Mouse (Mus musculus) MEL-GATA-1-ER (cell line): ENCODE results near the gene Adra1d.
A peak's percentile ranks its signal among the peaks of the same experiment; 100 is the strongest.

Experiments
- DNase-seq: peaks from one replicate; pipeline ENCODE4 v3.0.0-alpha.2; 2012; ENCODE audit warnings: low read depth; ENCODE audit errors: extremely low read depth

Adra1d gene

DNA sequence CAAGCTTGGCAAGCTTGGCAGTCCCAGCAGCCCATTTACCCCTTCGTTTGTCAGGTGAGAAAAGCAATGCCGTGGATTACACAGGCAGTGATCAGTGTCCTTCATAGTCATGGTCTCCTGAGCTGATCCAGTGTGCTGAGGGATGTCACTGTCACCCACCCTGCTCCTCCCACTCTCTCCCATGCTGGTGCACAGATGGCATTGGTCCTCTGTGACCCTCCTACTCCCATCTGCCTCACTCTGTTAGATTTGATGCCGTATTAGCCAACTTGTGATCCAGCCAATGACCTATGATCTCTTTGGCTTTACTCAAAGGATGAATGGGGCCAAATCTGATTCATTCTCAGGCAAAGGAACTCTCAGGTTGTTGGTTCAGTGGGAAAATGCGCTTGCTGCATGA, 20.4 kb downstream of the Adra1d start:
- no peak for DNase-seq

DNA sequence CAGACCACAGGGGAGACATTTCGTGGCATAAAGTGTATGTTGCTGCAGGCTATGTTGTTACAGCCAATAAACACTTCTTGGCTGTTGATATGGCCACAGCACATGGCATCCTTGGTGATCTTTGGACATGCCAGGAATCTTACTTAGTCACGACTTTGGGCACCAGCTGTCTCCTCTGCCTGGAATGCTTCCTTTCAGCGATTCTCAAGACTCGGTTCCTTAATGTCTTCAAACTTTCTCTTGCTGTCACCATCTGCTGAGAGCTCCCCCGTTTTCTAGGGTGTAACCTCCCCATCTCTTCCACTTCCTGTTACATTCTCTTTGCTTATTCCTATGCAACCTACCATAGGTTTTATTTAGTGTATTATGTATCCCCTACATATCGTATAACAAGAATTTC, 22.3 kb downstream of the Adra1d start:
- DNase-seq: no peak

DNA sequence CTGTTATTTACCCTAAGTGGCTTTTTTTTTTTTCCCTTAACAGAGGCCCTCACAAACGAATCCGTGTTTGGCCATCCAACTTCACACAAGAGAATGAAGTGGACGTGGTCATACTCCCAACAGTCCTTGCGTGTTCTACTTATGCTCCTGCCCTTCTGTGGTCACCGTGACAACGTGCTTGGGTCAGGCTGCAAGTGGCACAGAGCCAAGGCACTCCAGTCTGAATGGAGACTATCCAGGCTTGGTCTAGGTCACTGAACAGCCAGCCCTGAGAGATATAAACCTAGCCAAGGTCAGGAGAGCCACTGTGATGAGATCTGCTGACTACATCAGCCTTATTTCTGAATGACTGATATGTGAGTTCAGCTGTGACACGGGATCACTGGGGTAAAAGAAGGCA, 23.7 kb downstream of the Adra1d start:
- no peak for DNase-seq

DNA sequence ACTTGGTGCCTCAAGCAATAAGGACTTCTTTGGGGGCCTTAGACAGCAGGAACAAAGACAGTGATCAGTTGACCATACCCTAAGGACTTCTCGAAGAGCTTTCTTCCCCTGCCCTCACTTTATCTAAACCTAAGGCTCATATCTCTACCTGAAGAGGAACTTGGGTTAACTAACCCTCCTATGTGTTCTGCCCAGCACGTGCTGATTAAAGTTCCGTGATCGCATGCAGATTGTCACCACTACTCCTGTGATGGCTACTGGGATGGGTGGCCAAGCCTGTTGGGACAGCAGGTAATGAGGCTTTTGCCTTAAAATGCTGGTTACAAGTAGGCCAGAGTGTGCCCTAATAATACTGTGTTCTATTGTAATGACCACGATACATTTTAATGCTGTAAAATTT, 26.9 kb downstream of the Adra1d start:
- DNase-seq: no peak

DNA sequence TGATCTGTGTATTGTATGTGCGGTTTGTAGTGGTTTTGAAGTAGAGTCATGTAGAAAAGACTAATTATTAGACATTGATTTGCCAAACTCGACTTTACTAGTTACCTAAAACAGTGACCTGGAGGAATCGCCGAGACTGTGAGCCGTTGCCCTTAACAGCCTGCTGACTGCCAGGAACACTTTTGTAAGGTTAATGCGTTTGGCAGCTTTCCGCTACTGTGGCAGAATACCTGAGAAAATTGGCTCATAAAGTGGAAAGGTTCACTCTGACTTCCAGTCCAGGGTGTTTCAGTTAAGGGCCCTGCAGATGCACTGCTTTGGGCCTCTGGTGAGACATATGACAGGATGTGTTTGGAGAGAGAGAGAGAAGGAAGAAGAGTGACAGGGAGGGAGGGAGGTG, 30.8 kb downstream of the Adra1d start:
- no peak for DNase-seq

DNA sequence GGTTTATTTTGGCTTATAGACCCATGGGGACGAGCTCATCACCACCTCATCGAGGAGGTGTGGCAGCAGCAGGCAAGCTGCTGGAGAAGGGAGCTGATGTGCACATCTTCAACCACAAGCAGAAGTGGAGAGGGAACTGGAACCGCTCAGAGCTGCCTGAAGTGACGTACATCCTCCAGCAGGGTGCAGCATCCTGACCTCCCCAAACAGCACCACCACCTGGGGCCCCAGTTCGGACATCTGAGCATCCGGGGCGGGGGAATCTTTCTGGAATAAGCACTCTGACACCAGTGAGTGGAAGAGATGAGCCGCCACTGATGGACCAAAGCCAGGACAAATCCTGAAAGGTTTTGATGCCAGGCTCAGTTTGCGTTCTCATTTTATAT, 31.5 kb downstream of the Adra1d start:
- peak; percentile 58 for DNase-seq

DNA sequence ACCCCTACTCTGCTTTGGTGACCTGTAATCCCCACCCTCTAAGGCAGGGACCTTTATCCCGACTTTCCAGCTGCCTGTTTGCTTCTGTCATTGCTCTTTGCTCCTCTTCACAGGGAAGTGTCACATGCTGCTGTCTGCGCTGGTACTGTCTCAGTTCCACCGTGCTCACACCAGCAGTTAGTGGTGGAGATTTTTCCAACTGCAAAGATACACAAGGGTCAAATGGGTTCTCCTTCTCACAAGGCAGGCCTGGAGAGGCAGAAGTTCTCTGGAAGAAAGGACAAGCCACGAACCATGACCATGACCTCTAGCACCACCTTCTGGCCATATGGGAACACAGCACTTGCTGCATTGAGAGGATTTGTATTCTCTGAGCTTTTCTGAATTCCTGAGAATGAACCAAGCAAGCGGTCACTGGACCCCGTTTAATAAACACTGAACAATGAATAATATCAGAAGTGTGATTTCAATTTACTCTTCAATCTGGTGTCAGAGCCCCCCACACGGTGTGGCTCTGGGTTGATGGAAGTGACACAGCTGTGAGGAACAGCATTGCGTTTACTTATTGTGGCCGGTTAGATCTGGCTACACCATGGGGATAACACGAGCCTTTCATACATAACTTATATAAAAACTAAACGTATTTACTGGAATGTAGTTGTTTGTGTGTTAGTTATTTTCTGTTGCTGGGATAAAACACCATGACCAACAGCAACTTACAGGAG, 32.0 kb downstream of the Adra1d start:
- DNase-seq: peak; percentile 47

DNA sequence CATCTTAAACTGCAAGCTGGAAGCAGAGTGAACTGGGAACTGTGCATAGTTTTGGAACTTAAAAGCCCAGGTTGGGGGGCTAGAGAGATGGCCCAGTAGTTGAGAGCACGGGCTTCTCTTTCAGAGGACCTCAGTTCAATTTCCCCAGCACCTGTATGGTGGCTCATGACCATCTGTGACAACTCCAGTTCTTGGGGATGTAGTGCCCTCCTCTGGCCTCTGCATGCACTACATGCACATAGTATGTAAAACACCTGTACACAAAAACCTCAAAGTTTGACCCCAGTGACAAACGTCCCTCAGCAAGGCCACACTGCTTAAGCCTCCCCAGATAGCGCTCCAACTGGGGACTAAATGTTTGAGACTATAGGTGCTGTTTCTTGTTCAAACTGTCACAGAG, 35.0 kb downstream of the Adra1d start:
- DNase-seq: no peak

DNA sequence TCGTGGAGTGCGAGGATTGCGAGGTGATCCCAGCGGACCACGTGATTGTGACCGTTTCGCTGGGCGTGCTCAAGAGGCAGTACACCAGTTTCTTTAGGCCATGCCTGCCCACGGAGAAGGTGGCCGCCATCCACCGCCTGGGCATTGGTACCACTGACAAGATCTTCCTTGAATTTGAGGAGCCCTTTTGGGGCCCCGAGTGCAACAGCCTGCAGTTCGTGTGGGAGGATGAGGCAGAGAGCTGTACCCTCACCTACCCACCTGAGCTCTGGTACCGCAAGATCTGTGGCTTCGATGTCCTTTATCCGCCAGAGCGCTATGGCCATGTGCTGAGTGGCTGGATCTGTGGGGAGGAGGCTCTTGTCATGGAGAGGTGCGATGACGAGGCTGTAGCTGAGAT, 41.3 kb downstream of the Adra1d start:
- DNase-seq: no peak

DNA sequence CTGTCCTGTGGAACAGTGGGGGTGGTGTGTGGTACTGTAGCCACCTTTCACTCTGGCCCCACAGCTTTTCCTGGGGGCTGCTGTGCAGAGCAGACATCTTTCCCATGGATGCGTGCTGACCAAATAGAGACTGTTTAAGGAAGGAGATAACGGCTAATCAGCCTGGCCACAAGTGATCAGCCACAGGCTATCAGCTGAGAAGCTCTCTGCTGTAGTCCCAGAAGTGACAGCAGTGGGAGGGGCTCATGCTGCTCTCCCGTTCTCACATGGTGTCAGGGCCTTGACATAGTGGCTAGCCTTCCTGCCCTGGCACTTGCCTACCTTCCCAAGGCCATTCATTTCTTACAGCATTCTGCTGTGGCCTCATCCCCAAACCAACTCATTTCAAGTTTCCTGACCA, 43.3 kb downstream of the Adra1d start:
- no peak for DNase-seq

DNA sequence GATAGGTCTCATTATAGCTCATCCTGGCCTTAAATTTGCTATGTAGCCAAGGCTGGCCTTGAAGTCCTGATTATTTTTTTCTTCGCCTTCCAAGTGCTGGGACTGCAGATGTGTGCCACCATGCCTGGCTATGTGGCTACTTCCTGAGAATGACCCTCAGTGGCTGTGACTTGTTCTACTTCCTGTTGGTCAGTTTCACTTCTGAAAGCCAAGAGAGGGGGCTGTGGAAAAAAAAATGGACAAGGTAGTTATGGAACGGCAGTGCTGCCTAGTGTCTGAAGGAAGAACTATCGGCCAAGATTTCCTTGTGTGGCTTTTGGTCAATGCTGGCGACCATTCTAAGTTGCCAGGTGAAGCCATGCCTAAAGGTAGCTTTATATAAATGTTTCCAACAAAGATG, 44.5 kb downstream of the Adra1d start:
- no peak for DNase-seq

DNA sequence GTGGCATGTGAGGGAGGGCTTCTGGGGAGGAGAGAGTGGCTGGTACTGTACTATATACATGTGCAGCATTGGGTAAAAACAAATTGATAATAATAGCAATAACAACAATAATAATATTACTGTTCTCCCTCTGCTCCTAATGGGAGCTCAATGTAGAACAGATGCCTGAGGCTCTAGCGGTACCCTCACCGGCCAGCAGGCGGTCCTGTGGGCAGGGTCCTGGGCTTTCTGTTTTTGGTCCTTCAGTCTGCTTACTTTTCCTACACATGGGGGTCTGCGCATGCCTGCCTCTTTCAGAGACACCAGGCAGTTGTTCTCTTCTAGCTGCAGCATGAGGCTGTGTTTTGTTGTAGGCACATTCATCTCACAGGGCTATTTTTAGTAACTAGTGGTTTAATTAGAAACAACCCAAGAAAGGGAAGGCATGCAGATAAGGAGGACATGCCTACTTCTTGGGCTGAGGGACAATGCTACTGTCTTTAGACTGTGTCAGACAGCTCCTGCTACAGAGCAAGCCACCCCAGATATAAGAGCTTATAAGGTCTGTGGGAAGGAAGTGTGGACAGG, 47.9 kb downstream of the Adra1d start:
- DNase-seq: no peak

DNA sequence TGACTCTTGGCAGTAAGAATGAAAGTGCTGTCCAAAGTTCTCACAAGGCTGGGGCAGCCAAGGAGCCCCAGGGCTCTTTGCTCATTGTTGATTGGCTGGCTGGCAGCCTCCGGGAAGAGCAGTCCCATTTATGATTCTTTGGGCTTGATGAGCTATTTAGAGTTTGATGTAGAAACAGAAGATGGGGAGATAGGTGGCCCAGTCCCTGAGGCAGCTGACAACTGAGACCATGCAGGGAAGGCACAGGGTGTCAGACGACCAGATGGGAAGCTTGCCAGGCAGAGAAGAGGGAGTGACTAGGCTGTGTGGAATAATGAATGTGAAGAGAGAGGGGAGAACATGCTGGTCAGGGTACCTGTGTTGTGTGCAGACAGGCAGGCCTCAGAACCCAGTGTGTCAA, 48.6 kb downstream of the Adra1d start:
- no peak for DNase-seq

DNA sequence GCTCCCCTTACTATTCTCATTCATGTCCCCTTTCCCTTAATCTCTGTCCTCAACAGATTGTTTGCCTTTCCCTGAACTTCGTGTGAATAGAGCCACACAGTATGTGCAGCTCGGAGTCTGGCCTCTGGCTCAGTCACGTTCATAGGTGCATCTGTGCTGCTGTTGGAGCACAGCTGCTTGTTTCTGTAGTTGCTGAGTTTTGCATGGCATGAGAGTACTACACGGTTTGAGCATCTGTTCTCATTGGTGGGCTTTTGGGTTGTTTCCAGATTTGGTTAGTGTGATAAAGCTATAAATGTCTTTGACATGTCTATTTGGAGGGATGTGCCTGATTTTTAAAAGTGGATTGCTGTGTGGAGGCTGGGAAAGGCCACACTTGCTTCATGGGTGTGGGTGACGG, 51.6 kb downstream of the Adra1d start:
- DNase-seq: no peak

DNA sequence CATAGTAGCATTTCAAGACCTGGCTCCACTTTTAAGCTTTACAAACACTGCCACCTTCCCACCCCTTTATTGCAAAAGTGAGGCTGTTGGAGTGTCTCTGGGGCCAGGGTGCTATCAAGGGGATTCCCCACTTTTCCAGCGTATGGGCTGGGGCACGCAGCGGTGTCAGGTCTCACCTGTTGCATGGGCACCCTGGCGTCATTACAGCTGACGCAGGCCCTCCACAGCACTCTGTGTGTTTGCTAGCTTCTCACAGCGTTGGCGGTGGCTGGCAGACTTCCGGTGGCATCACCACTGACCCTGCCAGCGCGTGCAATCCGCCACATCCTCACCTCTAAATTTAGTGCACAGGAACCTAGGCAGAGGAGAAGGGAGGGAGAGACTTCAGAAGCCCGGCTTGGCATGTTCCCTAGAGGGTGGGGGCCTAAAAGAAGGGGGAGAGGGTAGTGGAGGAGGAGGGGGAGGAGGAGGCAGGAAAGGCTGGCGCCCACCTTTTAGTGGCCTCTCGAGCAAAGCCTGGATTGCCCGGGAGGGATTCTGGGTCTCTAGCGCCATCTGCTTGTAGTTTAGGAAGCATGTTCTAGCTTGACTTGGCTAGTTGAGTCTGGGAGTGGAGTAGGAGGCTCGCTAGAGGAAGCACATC, 52.3 kb downstream of the Adra1d start:
- no peak for DNase-seq

DNA sequence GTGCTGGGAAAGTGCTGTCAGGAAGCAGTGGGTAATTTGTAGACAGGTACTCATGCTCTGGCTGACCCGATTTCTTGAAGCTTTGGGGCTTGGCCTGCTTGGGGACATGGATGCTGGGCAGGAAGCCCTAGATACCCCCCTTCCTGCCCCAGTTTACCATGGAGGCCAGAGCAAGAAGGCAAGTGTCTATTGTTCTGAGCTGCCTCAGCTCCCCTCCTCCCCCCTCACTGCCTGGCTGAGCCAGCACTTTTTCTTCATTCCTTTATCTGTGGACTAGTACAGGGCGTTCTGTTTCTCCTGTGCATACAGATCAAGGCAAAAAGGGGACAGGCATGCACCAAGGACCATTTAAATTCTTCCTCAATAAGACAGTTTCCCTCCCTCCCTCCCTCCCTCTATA, 53.6 kb downstream of the Adra1d start:
- DNase-seq: no peak

DNA sequence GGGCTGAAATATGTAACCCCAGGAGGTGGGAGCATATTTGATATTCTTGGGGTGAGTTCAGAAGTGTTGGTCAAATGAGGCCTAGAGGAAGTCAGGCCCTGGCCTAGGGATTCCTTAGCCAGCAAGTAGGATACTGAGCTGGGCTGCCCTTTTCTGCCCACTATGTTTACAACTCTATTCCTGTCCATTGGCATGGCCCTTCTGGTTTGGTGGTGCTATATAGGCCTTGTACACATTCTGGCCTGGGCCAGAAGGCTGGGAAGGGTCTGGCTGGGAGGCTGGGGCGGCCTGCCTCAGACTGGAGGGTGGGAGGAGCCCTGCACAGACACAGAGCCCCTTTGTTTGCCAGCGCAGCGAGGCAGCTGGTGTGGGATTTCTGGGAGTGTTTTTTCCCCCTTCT, 55.7 kb downstream of the Adra1d start:
- no peak for DNase-seq

DNA sequence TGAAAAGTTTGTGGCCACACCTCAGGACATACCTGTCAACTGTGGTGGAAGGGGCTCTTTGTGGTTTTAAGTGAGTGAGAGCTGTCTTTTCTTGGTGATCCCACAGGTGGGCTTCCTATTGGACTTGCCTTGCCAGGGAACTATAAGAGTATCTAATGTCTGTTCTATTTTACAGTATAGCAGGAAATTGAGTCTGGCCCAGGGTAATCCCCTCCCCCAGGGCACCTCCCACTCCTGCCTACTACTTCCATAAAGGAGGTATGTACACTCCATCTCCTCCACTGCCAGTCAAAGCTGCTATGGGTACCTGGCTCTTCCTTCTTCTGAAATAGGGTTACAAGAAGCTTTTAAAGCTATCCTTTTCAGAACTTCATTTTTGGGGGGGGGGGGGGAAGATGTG, 56.7 kb downstream of the Adra1d start:
- no peak for DNase-seq

DNA sequence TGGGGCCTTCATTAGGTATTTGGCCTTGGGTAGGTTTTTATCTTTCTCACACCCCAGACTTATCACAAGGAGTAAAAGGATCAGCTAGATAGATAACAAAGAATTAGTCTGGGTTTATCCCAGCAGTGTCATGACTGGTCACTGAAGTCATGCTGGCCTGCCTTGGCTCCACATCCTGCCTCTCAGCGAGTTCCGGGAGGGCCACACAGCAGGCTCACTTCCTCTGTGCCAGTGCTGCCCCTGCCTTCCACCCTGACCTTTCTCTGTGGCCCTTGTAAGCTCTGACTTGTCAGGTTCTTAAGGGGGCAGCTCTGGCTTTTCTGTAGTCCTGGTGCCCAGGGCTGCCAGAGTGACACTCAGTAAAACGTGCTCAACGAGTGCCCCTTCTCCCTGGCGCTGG, 59.5 kb downstream of the Adra1d start:
- DNase-seq: no peak

DNA sequence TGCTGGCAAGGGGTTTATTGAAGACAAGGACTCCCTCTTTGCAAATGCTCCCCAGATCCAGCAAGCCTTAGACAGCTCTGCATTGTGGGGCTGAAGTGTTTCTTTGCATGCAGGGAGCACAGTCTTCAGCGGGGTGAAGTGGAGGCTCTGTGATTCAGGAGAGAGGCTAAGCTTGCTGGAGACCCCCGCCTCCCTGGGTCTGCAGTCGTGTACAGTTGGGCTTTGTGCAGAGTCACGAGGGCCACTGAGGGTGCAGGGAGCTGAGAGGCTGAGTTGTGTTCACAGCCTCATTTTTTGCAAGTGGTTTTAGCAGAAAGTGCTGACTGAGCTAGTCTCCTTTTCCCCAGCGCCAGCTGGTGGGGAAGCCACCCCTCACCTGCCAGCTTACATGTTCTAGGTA, 60.2 kb downstream of the Adra1d start:
- DNase-seq: no peak

DNA sequence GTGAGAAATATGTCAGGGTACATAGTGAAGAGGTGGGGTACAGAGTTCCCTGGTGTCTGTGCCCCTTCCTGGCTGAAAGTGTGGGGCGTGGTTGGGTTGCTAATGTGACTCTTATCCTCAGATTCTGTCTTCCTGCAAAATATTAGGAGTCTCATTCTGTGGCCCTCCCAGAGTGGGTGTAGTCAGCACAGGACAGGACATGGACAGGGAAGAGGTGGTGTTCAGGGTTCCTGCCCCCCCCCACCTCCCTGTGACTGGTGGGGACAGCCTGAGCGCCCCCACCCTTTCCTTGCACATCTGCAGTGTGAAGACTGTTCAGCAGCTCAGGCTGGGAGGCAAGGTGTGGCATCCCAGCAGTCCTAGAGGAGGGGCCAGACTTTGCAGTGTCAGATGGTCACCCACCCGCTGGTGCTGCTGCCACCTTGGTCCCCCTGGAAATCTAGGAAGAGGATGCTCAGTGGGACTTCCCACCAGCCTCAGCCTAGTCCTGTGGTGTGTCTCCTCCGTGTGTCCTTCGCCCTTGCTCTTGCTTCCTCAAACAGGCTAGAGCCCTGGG, 62.7 kb downstream of the Adra1d start:
- no peak for DNase-seq

DNA sequence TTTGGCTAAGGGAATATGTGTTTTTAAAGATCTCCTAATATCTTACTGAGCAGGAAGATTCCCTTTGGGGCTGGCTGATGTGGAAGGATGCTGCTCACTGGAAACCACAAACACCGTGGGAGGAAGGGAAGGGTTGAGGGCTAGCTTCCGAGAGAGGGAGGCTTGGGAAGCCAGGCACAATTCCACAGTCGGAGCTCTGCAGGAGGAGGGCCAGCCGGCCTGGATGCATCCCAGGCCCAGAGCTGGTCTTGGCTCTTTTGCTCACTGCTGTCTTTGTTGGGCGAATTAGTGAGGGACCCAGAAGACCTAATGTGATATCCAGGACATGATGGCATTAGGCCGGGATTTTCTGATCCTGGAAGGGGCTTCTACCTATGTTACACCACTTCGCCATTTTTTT, 63.9 kb downstream of the Adra1d start:
- DNase-seq: no peak
